Mouse (Mus musculus): ENCODE data around the gene Polr2c. TPM values are rescaled to one million over a fixed set of nuclear protein-coding genes. Genes with fewer than 3 reads are reported as not detected.

The Polr2c gene
- polyA plus RNA-seq, 1 experiment from 2014 or later, result 117 TPM

DNA sequence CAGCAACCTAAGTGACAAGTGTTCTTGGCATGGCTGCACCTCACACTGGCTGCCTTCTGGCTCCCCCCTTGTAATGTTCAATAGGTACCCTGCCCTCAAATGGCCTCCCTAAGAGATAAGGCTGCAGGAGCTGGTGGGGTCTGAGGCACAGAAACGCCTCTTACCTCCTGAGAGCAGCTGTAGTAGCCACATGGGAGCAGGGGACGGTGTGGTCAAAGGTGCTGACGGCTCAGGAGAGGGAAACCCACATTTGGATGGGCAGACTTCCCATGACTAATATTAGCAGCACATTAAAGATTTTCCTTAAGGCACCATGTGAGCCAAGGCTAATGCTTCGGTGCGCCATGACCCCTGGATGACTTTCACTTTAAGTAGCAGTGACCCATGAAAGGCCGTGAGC lies 43.4 kb downstream of the Polr2c start:
- Histone ChIP-seq H3K4me3 (replicated peaks) (no peak overlapping the region), H3K27ac (replicated peaks) (no peak overlapping the region), H3K36me3 (no peaks in the 10 kb centered on the region), H3K4me2 (no peak overlapping the region), H3K9ac (replicated peaks) (no peak overlapping the region), H3K4me1 (peaks cover 21% of the 10 kb centered on the region), H3K9me3 (replicated peaks) (no peaks in the 10 kb centered on the region), H3K27me3 (replicated peaks) (no peaks in the 10 kb centered on the region)
- no peak for ATAC-seq (ENCODE audit: low FRiP score)
- 34% methylated on average over 6 of the region's 6 CpGs for WGBS

DNA sequence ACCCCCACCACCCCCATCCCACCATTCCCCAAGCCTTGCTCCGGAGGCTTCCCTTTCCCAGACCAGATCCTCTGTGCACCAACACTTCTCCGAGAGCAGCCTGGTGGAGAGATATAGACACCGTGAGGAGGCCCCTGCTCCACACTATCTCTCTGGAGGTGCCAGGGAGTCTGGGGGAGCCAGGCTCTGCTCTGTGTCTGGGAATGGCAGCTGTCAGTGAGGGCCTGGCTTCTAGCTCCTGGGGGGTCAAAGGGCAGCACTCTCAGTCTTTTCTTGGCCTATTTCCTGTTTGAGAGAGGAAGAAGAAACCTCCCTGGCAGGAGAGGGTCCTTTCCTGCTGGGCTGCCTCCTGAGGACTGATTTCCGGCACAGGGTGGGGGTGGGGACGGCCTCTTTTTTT lies 43.8 kb downstream of the Polr2c start:
- H3K36me3 ChIP-seq, result no peaks in the 10 kb centered on the region
- H3K4me2 ChIP-seq, result no peak overlapping the region
- no peak overlapping the region for H3K4me3 ChIP-seq (replicated peaks)
- no peak overlapping the region; the same call in 1 of the 2 replicates for H3K27ac ChIP-seq (replicated peaks)
- 34% methylated on average over 5 of the region's 5 CpGs for WGBS
- H3K9me3 ChIP-seq (replicated peaks), result no peaks in the 10 kb centered on the region
- no peaks in the 10 kb centered on the region for H3K27me3 ChIP-seq (replicated peaks)
- no peak overlapping the region for H3K9ac ChIP-seq (replicated peaks)
- peaks cover 21% of the 10 kb centered on the region for H3K4me1 ChIP-seq
- ATAC-seq (ENCODE audit: low FRiP score), result no peak

DNA sequence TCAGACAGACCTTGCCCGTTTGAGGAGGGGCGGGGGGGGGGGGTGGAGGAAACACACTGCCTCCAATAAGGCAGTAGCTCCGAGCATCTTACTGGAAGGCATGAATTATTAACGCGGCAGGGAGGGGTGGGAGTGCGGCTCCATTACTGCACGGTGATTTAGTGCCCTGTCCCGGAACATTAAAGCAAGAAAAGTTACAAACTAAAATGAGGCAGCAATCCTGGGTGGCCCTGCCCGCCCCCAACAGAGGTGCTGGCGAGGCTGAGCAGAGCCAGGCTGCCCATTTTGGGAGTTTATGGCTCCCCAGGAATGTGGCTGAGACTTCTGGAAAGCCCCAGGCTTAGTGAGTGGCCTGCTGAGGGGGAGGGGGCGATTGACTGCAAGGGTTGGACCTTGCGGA lies 46.5 kb downstream of the Polr2c start:
- Histone ChIP-seq H3K27ac (replicated peaks) (no peak overlapping the region), H3K36me3 (no peaks in the 10 kb centered on the region), H3K27me3 (replicated peaks) (no peaks in the 10 kb centered on the region), H3K9me3 (replicated peaks) (no peaks in the 10 kb centered on the region), H3K4me3 (replicated peaks) (no peak overlapping the region), H3K4me1 (peaks cover 23% of the 10 kb centered on the region), H3K4me2 (no peak overlapping the region), H3K9ac (replicated peaks) (no peak overlapping the region)
- WGBS, result 28% methylated on average over 12 of the region's 12 CpGs
- no peak for ATAC-seq (ENCODE audit: low FRiP score)

GRCm38 (mm10) chr8:94904450-94905175 lies 47.4 kb downstream of the Polr2c start:
- Histone ChIP-seq H3K4me3 (replicated peaks) (no peak overlapping the region), H3K9me3 (replicated peaks) (no peaks in the 10 kb centered on the region), H3K4me2 (no peak overlapping the region), H3K27me3 (replicated peaks) (no peaks in the 10 kb centered on the region), H3K36me3 (no peaks in the 10 kb centered on the region), H3K27ac (replicated peaks) (peak overlapping the region; percentile 54; the same call in 1 of the 2 replicates), H3K9ac (replicated peaks) (no peak overlapping the region), H3K4me1 (peaks cover 20% of the 10 kb centered on the region)
- 71% methylated on average over 12 of the region's 12 CpGs for WGBS
- peak; percentile 42; the same call in 1 of the 2 replicates for ATAC-seq (ENCODE audit: low FRiP score)

DNA sequence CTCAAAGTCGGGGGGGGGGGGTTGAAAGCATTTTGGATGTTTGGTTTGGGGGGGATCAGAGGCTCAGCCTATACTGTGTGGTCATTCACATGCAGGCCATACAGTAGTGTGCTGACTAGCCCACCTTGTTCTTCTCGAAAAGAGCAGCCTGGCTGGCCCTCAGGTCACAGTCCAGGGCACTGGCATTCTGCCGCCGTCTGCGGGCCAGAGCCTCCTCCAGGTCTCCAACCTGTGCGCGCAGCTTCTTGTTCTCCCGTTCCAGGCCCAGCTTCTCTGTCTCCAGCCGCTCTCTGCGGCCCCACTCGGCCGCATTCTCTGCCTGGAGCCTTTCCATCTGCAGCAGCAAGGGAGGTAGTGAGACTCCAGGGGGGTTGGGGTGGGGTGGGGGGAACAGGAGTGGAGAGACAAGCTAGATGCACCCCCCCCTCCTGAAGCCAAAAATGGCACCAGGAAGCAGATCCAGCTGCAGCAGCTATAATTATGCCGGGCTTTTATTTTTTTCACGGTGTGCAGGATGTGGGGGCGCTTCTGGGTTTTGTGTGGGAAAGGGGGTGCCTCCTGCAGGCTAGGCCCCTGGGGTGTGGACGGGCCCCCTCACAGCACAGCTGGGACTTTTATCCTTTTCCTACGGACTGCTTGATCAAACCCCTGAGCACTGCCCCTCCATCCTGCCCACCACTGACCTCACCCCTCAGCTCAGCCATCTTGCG lies 50.5 kb downstream of the Polr2c start:
- Histone ChIP-seq H3K4me2 (no peak overlapping the region), H3K4me3 (replicated peaks) (no peak overlapping the region), H3K36me3 (no peaks in the 10 kb centered on the region), H3K9me3 (replicated peaks) (no peaks in the 10 kb centered on the region), H3K27me3 (replicated peaks) (peaks cover 15% of the 10 kb centered on the region; the same call in 1 of the 2 replicates), H3K9ac (replicated peaks) (no peak overlapping the region), H3K27ac (replicated peaks) (no peak overlapping the region), H3K4me1 (peaks cover 21% of the 10 kb centered on the region)
- ATAC-seq (ENCODE audit: low FRiP score), result no peak
- WGBS, result 85% methylated on average over 18 of the region's 18 CpGs

DNA sequence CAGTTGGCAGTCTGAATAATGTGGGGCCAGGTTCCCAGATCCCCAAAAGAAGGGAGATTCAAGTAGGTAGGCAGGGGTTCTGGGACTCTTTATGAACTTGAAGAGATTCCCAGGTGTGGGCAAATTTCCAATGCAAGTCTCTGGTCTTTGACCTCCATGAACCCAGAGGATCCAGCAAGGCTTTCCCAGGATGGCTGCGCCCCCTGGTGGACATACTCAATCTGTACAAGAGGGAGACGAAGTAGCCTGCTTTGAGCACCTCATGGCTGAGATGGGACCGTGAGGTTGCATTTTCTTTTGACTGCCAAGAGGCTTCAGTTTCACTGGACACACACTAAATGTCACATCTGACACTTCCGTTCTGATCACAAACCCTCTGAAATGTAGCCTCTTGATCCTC lies 51.6 kb downstream of the Polr2c start:
- WGBS, result 8% methylated on average over 4 of the region's 4 CpGs
- peaks cover 25% of the 10 kb centered on the region for H3K27me3 ChIP-seq (replicated peaks)
- peaks cover 28% of the 10 kb centered on the region for H3K4me1 ChIP-seq
- H3K27ac ChIP-seq (replicated peaks), result no peak overlapping the region
- no peaks in the 10 kb centered on the region for H3K9me3 ChIP-seq (replicated peaks)
- no peak overlapping the region for H3K4me3 ChIP-seq (replicated peaks)
- no peak for ATAC-seq (ENCODE audit: low FRiP score)
- H3K4me2 ChIP-seq, result no peak overlapping the region
- no peak overlapping the region for H3K9ac ChIP-seq (replicated peaks)
- H3K36me3 ChIP-seq, result no peaks in the 10 kb centered on the region

GRCm38 (mm10) chr8:94913061-94913660 lies 55.9 kb downstream of the Polr2c start:
- Histone ChIP-seq H3K9me3 (replicated peaks) (no peaks in the 10 kb centered on the region), H3K27me3 (replicated peaks) (peaks cover 39% of the 10 kb centered on the region), H3K4me3 (replicated peaks) (peak overlapping the region; percentile 49), H3K36me3 (no peaks in the 10 kb centered on the region), H3K9ac (replicated peaks) (peak overlapping the region; percentile 31), H3K4me1 (peaks cover 48% of the 10 kb centered on the region), H3K4me2 (peak overlapping the region; percentile 86), H3K27ac (replicated peaks) (no peak overlapping the region)
- ATAC-seq (ENCODE audit: low FRiP score), result peak; percentile 43
- WGBS, result 4% methylated on average over 76 of the region's 77 CpGs

DNA sequence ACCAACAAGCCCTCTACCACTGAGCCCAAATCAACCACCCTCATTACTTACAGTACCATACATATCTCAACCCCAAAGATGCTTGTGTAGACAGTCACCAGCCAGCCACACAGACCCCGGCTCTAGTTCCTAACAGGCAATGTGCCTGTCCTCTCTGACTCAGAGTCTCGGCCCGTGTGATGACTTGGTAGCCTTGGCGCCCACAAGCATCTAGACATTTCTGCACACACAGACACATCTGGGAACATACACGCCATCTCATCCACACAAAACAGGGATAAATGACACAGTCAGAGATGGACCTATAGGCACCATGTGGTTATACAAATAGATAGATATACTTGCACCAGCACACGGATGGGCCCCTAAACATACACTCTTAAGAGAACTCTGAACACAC lies 57.0 kb downstream of the Polr2c start:
- no peak for ATAC-seq (ENCODE audit: low FRiP score)
- Histone ChIP-seq H3K27me3 (replicated peaks) (peaks cover 43% of the 10 kb centered on the region), H3K4me2 (no peak overlapping the region), H3K27ac (replicated peaks) (no peak overlapping the region), H3K4me3 (replicated peaks) (no peak overlapping the region), H3K9me3 (replicated peaks) (no peaks in the 10 kb centered on the region), H3K36me3 (no peaks in the 10 kb centered on the region), H3K9ac (replicated peaks) (no peak overlapping the region), H3K4me1 (peaks cover 47% of the 10 kb centered on the region)
- WGBS, result 82% methylated on average over 6 of the region's 6 CpGs

DNA sequence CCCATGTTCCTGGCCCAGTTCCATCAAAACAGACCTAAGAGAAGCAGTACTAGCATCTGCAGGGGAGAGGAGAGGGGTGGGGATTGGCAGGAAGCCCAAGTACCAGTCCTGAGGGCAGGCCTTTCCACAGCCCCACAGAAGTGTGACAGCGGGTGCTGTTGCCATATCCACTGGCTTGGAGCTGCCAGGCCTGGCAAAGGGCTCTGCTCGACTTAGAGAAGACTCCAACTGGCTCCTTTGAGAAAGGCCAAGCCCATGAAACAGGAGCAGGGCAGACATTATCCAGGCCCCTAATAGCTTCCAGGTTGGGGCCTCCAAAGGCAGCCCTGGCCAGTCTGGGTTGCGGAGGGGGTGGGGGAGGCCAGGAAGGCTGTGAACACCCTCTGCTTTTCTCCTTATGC lies 57.5 kb downstream of the Polr2c start:
- Histone ChIP-seq H3K36me3 (no peaks in the 10 kb centered on the region), H3K4me1 (peaks cover 47% of the 10 kb centered on the region), H3K9ac (replicated peaks) (no peak overlapping the region), H3K4me2 (0 out of 2 replicates have a peak overlapping the region, but pooled peaks have one; percentile 11), H3K4me3 (replicated peaks) (no peak overlapping the region), H3K27ac (replicated peaks) (no peak overlapping the region), H3K27me3 (replicated peaks) (peaks cover 43% of the 10 kb centered on the region), H3K9me3 (replicated peaks) (no peaks in the 10 kb centered on the region)
- WGBS, result 50% methylated on average over 3 of the region's 3 CpGs
- no peak for ATAC-seq (ENCODE audit: low FRiP score)

GRCm38 (mm10) chr8:94916311-94916959 lies 59.2 kb downstream of the Polr2c start:
- WGBS, result 67% methylated on average over 9 of the region's 9 CpGs
- H3K27me3 ChIP-seq (replicated peaks), result peaks cover 41% of the 10 kb centered on the region
- ATAC-seq (ENCODE audit: low FRiP score), result no peak
- H3K27ac ChIP-seq (replicated peaks), result no peak overlapping the region
- no peaks in the 10 kb centered on the region for H3K36me3 ChIP-seq
- H3K9me3 ChIP-seq (replicated peaks), result no peaks in the 10 kb centered on the region
- H3K4me3 ChIP-seq (replicated peaks), result peak overlapping the region; percentile 52
- peaks cover 47% of the 10 kb centered on the region for H3K4me1 ChIP-seq
- no peak overlapping the region for H3K9ac ChIP-seq (replicated peaks)
- H3K4me2 ChIP-seq, result peak overlapping the region; percentile 79

DNA sequence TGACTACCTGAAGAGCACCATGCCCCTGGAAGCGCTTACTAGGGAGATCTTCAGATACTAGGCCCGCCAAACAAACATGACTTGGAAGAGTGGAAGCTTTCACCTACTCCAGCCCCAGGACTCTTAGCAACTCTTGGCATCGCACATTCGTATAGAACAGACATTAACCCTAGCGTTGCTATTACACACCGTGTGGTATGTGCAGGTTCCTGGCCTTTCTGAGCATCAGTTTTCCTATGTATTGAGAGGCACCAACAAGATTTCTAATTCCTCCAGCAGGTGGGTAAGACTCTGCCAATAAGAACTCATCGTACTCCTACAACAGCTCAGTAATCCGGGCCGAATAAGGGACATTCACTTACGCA lies 59.7 kb downstream of the Polr2c start:
- no peak for ATAC-seq (ENCODE audit: low FRiP score)

More for the DNA sequence above, 59.7 kb downstream of the Polr2c start:
- no peaks in the 10 kb centered on the region for H3K36me3 ChIP-seq
- H3K27me3 ChIP-seq (replicated peaks), result peaks cover 37% of the 10 kb centered on the region
- H3K27ac ChIP-seq (replicated peaks), result no peak overlapping the region
- peaks cover 47% of the 10 kb centered on the region for H3K4me1 ChIP-seq
- H3K9ac ChIP-seq (replicated peaks), result peak overlapping the region; percentile 47
- no peaks in the 10 kb centered on the region for H3K9me3 ChIP-seq (replicated peaks)
- H3K4me3 ChIP-seq (replicated peaks), result peak overlapping the region; percentile 52
- peak overlapping the region; percentile 79 for H3K4me2 ChIP-seq
- WGBS, result 13% methylated on average over 10 of the region's 10 CpGs

All from neural tube, embryonic 15.5 days (tissue).